Mouse (Mus musculus) C2C12 (cell line): ENCODE measurements around the gene Aqp11. TPM values are rescaled to one million over a fixed set of nuclear protein-coding genes. Genes with fewer than 3 reads are reported as not detected.

Experiments used
- H3K27me3 ChIP-seq: one replicate; pipeline ENCODE4 v1.6.1; 2011; ENCODE audit not compliant: control insufficient read depth, insufficient read depth, insufficient read length
- H3K36me3 ChIP-seq: one replicate; pipeline ENCODE4 v1.6.1; 2011; ENCODE audit not compliant: control insufficient read depth, insufficient read depth
- H3K4me3 ChIP-seq: one replicate; pipeline ENCODE4 v1.5.1; 2011; ENCODE audit warnings: mild to moderate bottlenecking, control low read depth; ENCODE audit not compliant: poor library complexity, insufficient read depth, severe bottlenecking
- H3K79me2 ChIP-seq: one replicate; pipeline ENCODE4 v1.6.1; 2011; ENCODE audit not compliant: control insufficient read depth, insufficient read depth
- H3K79me3 ChIP-seq: one replicate; pipeline ENCODE4 v1.6.1; 2011; ENCODE audit warnings: low read depth, control low read depth
- H3ac ChIP-seq: one replicate; pipeline ENCODE3; 2011; ENCODE audit warnings: low read depth; ENCODE audit not compliant: control insufficient read depth, insufficient read length
- CEBPB ChIP-seq: IDR thresholded peaks from one replicate; pipeline ENCODE4 v1.6.1; 2011; ENCODE audit warnings: low read depth, mild to moderate bottlenecking, control low read depth, moderate library complexity
- CTCF ChIP-seq: IDR thresholded peaks from one replicate; pipeline ENCODE4 v1.5.1; 2011; ENCODE audit not compliant: control insufficient read depth, insufficient read depth, insufficient read length
- FOSL1 ChIP-seq: IDR thresholded peaks from one replicate; pipeline ENCODE4 v1.8.0; 2011; ENCODE audit warnings: mild to moderate bottlenecking, low read length; ENCODE audit not compliant: poor library complexity, insufficient read depth, severe bottlenecking
- MAX ChIP-seq: IDR thresholded peaks from one replicate; pipeline ENCODE4 v1.6.1; 2011; ENCODE audit warnings: mild to moderate bottlenecking, control low read depth
- MYOD1 ChIP-seq: IDR thresholded peaks from one replicate; pipeline ENCODE4 v1.6.1; 2011; ENCODE audit warnings: low read depth; ENCODE audit not compliant: control insufficient read depth, insufficient read length
- MYOG ChIP-seq: IDR thresholded peaks from one replicate; pipeline ENCODE4 v1.6.1; 2011; ENCODE audit not compliant: control insufficient read depth, insufficient read length; ENCODE audit errors: extremely low read depth
- USF1 ChIP-seq: IDR thresholded peaks from one replicate; pipeline ENCODE4 v1.6.1; 2011; ENCODE audit warnings: low read depth, mild to moderate bottlenecking, control low read depth, moderate library complexity
- long read RNA-seq, 2 experiments: library from polyadenylated mRNA; unstranded; transcript quantifications; one replicate each; pipeline ENCODE4 v2.0.0; 2019 to 2020
- polyA plus RNA-seq: library from polyadenylated mRNA; unstranded; fragments of >200 nt; fragmentation: generic; extraction: Trizol; gene quantifications from one replicate; pipeline ENCODE4 v1.2.1, GENCODE M21; 2012; ENCODE audit warnings: missing spikeins

Aqp11 gene
- polyA plus RNA-seq, result 0.55 TPM
- long read RNA-seq, experiment 1, result 0 reads
- long read RNA-seq, experiment 2, partial matches to known transcripts, result 0 of 1 reads
- long read RNA-seq, experiment 2, other reads (novel, unspliced or antisense), result 0 of 1 reads

GRCm38 (mm10) chr7:97737638-97738456 is at the start of gene Aqp11:
Gene Aqp11, minus strand, starts transcription at chr7:97738289.
- peak within 1 kb of the TSS; percentile 29 for H3K4me3 ChIP-seq
- H3ac ChIP-seq, result peak within 1 kb of the TSS; percentile 53
- H3K79me2 ChIP-seq, result no peaks in the 10 kb centered on the region
- no peaks in the 10 kb centered on the region for H3K36me3 ChIP-seq
- H3K27me3 ChIP-seq, result no peaks in the 10 kb centered on the region
- no peaks in the 10 kb centered on the region for H3K79me3 ChIP-seq
- no peak for TF ChIP-seq FOSL1
- no peak for TF ChIP-seq USF1
- no peak for TF ChIP-seq MYOG
- no peak for TF ChIP-seq CTCF
- no peak for TF ChIP-seq MAX
- no peak for TF ChIP-seq CEBPB
- TF ChIP-seq MYOD1, result no peak

GRCm38 (mm10) chr7:97783523-97783922 is 45.4 kb upstream of the Aqp11 start:
- no peaks in the 10 kb centered on the region for H3K79me2 ChIP-seq
- H3K27me3 ChIP-seq, result no peaks in the 10 kb centered on the region
- no peaks in the 10 kb centered on the region for H3K79me3 ChIP-seq
- H3K4me3 ChIP-seq, result no peak overlapping the region
- TF ChIP-seq MYOD1 (no peak), CTCF (no peak), CEBPB (no peak), USF1 (no peak), FOSL1 (no peak), MAX (no peak), MYOG (no peak)
- no peaks in the 10 kb centered on the region for H3K36me3 ChIP-seq
- no peak overlapping the region for H3ac ChIP-seq

- TF ChIP-seq CEBPB (no peak), MYOG (no peak), FOSL1 (no peak), USF1 (no peak)
- Histone ChIP-seq H3K27me3 (no peaks in the 10 kb centered on the region), H3K4me3 (no peak overlapping the region), H3K79me2 (no peaks in the 10 kb centered on the region), H3ac (no peak overlapping the region), H3K36me3 (no peaks in the 10 kb centered on the region), H3K79me3 (no peaks in the 10 kb centered on the region)
Observed at GRCm38 (mm10) chr7:97781496-97781895, 43.4 kb upstream of the Aqp11 start.

- Histone ChIP-seq H3K79me2 (no peaks in the 10 kb centered on the region), H3K4me3 (no peak overlapping the region), H3K79me3 (no peaks in the 10 kb centered on the region), H3K36me3 (no peaks in the 10 kb centered on the region), H3K27me3 (no peaks in the 10 kb centered on the region), H3ac (no peak overlapping the region)
- TF ChIP-seq CTCF (no peak), MYOG (no peak), FOSL1 (no peak), USF1 (no peak), MAX (no peak), MYOD1 (no peak), CEBPB (no peak)
Observed at GRCm38 (mm10) chr7:97780815-97781214, 42.7 kb upstream of the Aqp11 start.

- Histone ChIP-seq H3K27me3 (no peaks in the 10 kb centered on the region), H3ac (no peak overlapping the region), H3K4me3 (no peak overlapping the region), H3K79me2 (no peaks in the 10 kb centered on the region), H3K36me3 (no peaks in the 10 kb centered on the region), H3K79me3 (no peaks in the 10 kb centered on the region)
- no peak for TF ChIP-seq MYOG
- TF ChIP-seq MYOD1, result no peak
- TF ChIP-seq FOSL1, result no peak
- TF ChIP-seq MAX, result no peak
- TF ChIP-seq USF1, result no peak
- no peak for TF ChIP-seq CTCF
- no peak for TF ChIP-seq CEBPB
Observed at GRCm38 (mm10) chr7:97780222-97780621, 42.1 kb upstream of the Aqp11 start.

GRCm38 (mm10) chr7:97777191-97777590 is 39.1 kb upstream of the Aqp11 start:
- TF ChIP-seq CEBPB (no peak), FOSL1 (peak; percentile 57), MYOD1 (peak; percentile 95)
- H3K79me2 ChIP-seq, result no peaks in the 10 kb centered on the region
- H3K79me3 ChIP-seq, result no peaks in the 10 kb centered on the region
- no peaks in the 10 kb centered on the region for H3K36me3 ChIP-seq
- H3ac ChIP-seq, result no peak overlapping the region
- no peak overlapping the region for H3K4me3 ChIP-seq
- no peaks in the 10 kb centered on the region for H3K27me3 ChIP-seq
